Mouse (Mus musculus) kidney, adult 9 months (tissue): Measurements from ENCODE around the gene Cygb.
"Not testable (repeated sequence)": the region's sequence is repeated elsewhere in the genome, so short reads cannot be mapped to it uniquely, and the experiment has no call there.

Source experiments
- DNase-seq: peaks from one replicate; pipeline ENCODE4 v3.0.0; 2022

Gene Cygb

GRCm38 (mm10) chr11:116613234-116613633 lies 40.9 kb downstream of the Cygb start:
- DNase-seq, result no peak

DNA sequence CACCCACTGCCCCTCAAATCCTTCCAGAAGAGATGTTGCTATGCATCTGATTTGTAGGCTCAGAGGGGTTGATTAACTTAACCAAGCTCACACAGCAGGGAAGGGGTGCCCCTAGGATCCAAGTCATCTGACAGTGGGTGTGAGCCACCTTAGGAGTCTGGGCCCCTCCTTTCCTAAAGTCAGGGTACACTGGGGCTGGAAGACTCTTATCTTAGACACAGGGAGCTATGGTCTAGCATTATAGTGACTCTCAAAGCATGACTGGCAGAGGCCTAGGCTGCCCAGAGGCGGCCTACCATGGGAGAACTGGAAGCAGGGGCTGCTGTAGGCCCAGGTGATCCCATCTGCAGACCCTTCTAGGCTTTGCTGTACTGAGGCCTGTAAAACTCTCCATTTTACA lies 41.6 kb downstream of the Cygb start:
- no peak for DNase-seq

DNA sequence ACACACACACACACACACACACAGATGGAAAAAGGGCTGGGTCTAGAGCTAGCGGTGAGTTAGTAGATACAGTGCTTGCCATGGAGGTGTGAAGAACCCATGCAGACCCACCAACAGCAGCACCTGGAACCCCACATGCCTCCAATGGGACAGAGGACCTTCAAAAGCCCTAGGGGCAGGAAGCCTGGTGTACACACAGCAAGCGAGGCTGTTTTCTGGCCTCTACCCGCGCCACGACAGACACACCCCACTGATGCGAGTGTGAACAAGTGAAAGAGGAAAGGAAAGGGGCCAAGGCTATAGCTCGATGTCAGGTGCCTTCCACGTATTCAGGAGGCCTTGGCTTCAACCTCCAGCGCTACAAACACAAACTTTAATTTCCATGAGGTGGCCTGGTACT lies 42.2 kb downstream of the Cygb start:
- DNase-seq, result no peak

DNA sequence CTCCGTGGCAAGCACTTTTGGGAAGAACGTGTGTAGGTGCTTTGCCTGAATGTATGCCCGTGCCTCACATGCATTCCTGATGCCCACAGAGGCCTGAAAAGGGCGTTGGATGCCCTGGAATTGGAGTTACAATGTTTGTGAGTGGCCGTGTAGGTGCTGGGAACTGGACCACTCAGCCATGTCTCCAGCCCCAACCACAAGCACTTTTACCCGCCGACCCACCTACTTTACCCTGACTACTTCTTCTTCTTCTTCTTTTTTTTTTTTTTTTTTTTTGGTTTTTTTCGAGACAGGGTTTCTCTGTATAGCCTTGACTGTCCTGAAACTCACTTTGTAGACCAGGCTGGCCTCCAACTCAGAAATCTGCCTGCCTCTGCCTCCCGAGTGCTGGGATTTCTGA lies 42.9 kb downstream of the Cygb start:
- not testable (repeated sequence) for DNase-seq

DNA sequence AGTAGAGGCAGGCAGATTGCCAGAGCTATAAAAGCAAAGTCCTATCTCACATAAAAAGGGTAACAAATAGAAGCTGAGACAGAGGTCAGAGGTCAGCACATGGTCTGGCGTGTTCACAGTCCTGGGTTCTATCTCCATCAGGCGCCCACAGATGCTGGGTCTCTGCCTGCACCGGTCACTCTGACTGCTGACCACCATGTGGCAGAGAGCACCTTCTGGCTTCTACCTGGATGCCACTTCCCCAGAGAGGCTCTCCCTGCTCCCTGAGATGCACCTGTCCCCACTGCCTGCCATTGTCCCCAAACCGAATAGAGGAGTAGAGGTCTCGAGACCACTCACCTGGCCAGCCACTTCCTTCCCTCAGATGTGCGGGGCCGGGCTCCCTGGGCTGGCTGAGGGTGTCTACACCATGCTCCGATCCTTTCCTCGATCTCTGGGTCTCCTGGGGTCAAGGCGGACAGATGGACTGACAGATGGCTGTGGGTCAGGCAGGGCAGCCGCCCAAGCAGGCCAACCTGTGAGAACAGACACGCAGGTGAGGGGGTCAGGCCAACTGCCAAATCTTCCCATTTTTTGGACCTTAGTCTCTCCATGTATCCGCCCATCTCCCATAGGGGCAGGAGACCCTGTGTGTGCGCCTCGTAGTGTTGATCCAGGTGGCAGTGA lies 44.0 kb downstream of the Cygb start:
- DNase-seq, result no peak

- DNase-seq, result no peak
Measured at GRCm38 (mm10) chr11:116607717-116608116, 46.4 kb downstream of the Cygb start.

DNA sequence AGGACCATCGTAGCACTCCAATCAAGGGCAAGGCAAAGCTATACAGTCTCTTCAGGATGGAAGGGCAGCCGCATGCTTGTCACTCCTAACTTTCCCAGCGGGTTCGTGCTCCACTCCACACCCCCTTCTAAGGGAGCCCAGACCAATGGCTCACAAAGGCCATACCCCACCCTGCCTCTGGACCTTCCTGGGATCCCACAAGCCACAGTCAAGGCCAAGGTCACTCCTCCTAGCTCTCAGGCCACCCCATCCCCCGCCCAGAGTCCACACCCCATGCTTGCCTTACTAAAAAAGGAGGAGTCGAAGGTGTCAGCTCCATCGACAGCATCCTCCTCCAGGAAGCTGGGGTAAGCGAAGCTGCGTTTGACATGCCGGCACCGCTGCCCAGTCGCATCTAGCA lies 50.0 kb downstream of the Cygb start:
- DNase-seq, result no peak

GRCm38 (mm10) chr11:116603339-116603738 lies 50.8 kb downstream of the Cygb start:
- no peak for DNase-seq

- DNase-seq, result no peak
Measured at GRCm38 (mm10) chr11:116602043-116602442, 52.1 kb downstream of the Cygb start.

GRCm38 (mm10) chr11:116601166-116601565 lies 52.9 kb downstream of the Cygb start:
- DNase-seq, result no peak

DNA sequence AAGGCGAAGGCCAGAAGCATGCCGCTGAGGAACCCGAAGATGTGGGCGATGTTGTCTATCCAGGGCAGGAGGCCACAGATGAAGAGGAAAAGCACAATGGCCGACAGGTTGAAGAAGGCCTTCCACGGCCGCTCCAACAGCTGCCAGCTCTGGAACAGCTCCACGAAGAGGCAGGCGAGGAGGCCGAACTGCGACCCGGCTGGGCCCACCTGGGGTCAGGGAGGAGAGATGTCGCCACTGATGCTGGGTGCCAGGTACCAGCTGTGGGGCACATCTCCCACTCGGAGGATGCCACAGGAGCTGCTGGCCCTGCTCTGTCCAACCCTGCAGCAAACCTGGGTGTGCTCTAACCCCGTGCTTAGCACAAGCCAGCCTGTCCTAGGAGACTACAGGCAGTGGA lies 54.9 kb downstream of the Cygb start:
- DNase-seq, result no peak

GRCm38 (mm10) chr11:116598193-116598592 lies 55.9 kb downstream of the Cygb start:
- no peak for DNase-seq

DNA sequence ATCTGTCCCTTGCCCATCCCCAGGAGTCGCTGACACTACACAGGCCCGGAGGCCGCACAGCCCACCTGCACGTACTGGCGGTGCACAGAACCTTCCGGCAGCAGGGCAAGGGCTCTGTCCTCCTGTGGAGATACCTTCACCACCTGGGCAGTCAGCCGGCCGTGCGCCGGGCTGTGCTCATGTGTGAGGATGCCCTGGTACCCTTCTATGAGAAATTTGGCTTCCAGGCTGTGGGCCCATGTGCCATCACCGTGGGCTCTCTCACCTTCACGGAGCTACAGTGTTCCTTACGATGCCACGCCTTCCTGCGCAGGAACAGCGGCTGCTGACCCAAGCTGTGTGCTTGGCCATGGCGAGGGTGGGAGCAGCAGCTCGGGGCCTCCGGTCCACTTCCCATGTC lies 57.3 kb downstream of the Cygb start:
- no peak for DNase-seq
